Mouse (Mus musculus) stomach, embryonic 14.5 days (tissue): ENCODE measurements around the gene Rab11b. TPM values are rescaled to one million over a fixed set of nuclear protein-coding genes. Genes with fewer than 3 reads are reported as not detected.
"Not testable (repeated sequence)": the region's sequence is repeated elsewhere in the genome, so short reads cannot be mapped to it uniquely, and the experiment has no call there.

Experiments
- ATAC-seq: fragments of 200-750 bp; cut with Nextera tagmentation; 2 replicates; pipeline ENCODE4 v1.8.0; 2017; ENCODE audit warnings: low read depth, moderate TSS enrichment; ENCODE audit not compliant: insufficient number of reproducible peaks, insufficient read depth, low FRiP score
- H3K27ac ChIP-seq: fragments of 300-500 bp; sonication (generic); 2 replicates; pipeline ENCODE4 v1.5.1; 2014; ENCODE audit warnings: mild to moderate bottlenecking, low read length, moderate library complexity, mixed read lengths
- H3K27me3 ChIP-seq: fragments of 300-500 bp; sonication (generic); 2 replicates; pipeline ENCODE4 v1.6.1; 2014; ENCODE audit warnings: low read length, control low read depth, mixed read lengths; ENCODE audit not compliant: control insufficient read depth, insufficient read depth
- H3K36me3 ChIP-seq: fragments of 300-500 bp; sonication (generic); 2 replicates; pipeline ENCODE4 v1.6.1; 2014; ENCODE audit warnings: mild to moderate bottlenecking, control low read depth, low read length, moderate library complexity, mixed read lengths; ENCODE audit not compliant: control insufficient read depth, insufficient read depth
- H3K4me1 ChIP-seq: fragments of 300-500 bp; sonication (generic); 2 replicates; pipeline ENCODE4 v1.6.1; 2014; ENCODE audit warnings: low read length, control low read depth, mixed read lengths; ENCODE audit not compliant: control insufficient read depth, insufficient read depth
- H3K4me2 ChIP-seq: fragments of 300-500 bp; sonication (generic); replicated peaks from 2 replicates; pipeline ENCODE4 v1.6.1; 2014; ENCODE audit warnings: low read depth, low read length, control low read depth
- H3K4me3 ChIP-seq: fragments of 300-500 bp; sonication (generic); 2 replicates; pipeline ENCODE4 v1.5.1; 2014; ENCODE audit warnings: low read depth, low read length, control low read depth
- H3K9ac ChIP-seq: fragments of 300-500 bp; sonication (generic); replicated peaks from 2 replicates; pipeline ENCODE4 v1.6.1; 2014; ENCODE audit warnings: low read depth, mild to moderate bottlenecking, control low read depth, low read length, moderate library complexity, mixed read lengths
- H3K9me3 ChIP-seq: fragments of 300-500 bp; sonication (generic); 2 replicates; pipeline ENCODE4 v1.6.1; 2016; ENCODE audit warnings: low read depth, low read length, control low read depth; ENCODE audit not compliant: control insufficient read depth
- WGBS: fragments of 180-500 bp; shearing (Covaris S2); extraction: QIAGEN DNeasy Blood & Tissue Kit; methylation state at CpG from one replicate; pipeline ENCODE4 v1.1.7; 2014; 5-methylcytosine and 5-hydroxymethylcytosine counted together
- polyA plus RNA-seq: library from polyadenylated mRNA; unstranded; fragments of >200 nt; fragmentation: Nextera tagmentation; extraction: Ambion mirVana; gene quantifications from 2 replicates; pipeline ENCODE4 v1.2.1, GENCODE M21; 2014

Gene Rab11b
- polyA plus RNA-seq, 1 experiment from 2014 or later, result 296 TPM

- no peak overlapping the region for H3K27ac ChIP-seq
Measured at GRCm38 (mm10) chr17:33744686-33745384, 15.5 kb downstream of the Rab11b start.

DNA sequence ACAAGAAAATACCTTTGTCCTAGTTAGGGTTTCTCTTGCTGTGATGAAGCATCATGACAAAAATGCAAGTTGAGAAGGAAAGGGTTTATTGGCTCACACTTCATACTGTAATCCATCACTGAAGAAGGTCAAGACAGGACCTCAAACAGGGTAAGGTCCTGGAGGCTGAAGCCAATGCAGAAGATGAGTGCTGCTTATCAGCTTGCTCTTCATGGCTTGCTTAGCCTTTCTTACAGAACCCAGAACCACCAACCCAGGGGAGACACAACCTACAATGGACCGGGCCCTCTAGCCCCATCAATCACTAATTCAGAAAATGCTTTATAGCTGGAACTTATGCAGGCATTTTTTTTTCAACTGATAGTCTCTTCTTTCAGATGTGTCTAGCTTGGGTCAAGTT, 17.9 kb downstream of the Rab11b start:
- H3K4me2 ChIP-seq, result no peak overlapping the region
- H3K9ac ChIP-seq, result no peak overlapping the region
- peaks cover 11% of the 10 kb centered on the region; the same call in 1 of the 2 replicates for H3K36me3 ChIP-seq
- no peak overlapping the region for H3K4me3 ChIP-seq
- no peak for ATAC-seq
- H3K27me3 ChIP-seq, result no peaks in the 10 kb centered on the region
- H3K27ac ChIP-seq, result no peak overlapping the region
- H3K4me1 ChIP-seq, result no peaks in the 10 kb centered on the region
- 0 out of 2 replicates have a peak, but pooled peaks cover 4% of the 10 kb centered on the region for H3K9me3 ChIP-seq
- 96% methylated on average over 1 of the region's 1 CpGs for WGBS

More at GRCm38 (mm10) chr17:33744686-33745384, 15.5 kb downstream of the Rab11b start:
- H3K4me2 ChIP-seq, result no peak overlapping the region
- 67% methylated on average over 5 of the region's 5 CpGs for WGBS
- H3K4me3 ChIP-seq, result no peak overlapping the region
- no peak for ATAC-seq
- H3K27me3 ChIP-seq, result no peaks in the 10 kb centered on the region
- H3K9me3 ChIP-seq, result 0 out of 2 replicates have a peak, but pooled peaks cover 4% of the 10 kb centered on the region
- H3K9ac ChIP-seq, result no peak overlapping the region
- peaks cover 22% of the 10 kb centered on the region for H3K36me3 ChIP-seq
- H3K4me1 ChIP-seq, result no peaks in the 10 kb centered on the region

DNA sequence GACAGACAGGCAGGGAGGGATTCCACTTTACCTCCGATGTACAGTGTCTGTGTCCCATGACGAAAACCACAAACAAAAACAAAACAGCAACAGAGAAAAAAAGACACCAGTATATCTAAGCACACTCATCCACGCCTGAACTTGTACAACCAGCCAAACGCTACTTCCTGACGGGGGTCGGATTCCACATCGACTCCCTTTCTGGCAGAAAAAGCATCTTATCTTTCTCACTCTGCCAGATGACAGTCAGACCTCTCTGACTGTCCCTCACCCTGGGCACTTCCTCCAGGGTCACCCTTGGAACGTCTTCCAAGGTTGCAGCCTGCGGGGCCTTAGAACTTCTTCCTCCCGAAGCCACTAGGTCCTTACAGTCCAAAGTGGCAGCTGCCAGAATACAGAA, 26.8 kb downstream of the Rab11b start:
- ATAC-seq, H3K27ac ChIP-seq, H3K4me2 ChIP-seq, H3K36me3 ChIP-seq, H3K27me3 ChIP-seq, H3K9me3 ChIP-seq, H3K9ac ChIP-seq, H3K4me1 ChIP-seq, H3K4me3 ChIP-seq: not testable (repeated sequence)
- WGBS, result 73% methylated on average over 10 of the region's 10 CpGs

GRCm38 (mm10) chr17:33732556-33733083, 27.7 kb downstream of the Rab11b start:
- not testable (repeated sequence) for H3K36me3 ChIP-seq, ATAC-seq, H3K4me2 ChIP-seq, H3K27ac ChIP-seq, H3K9me3 ChIP-seq, H3K9ac ChIP-seq, H3K4me1 ChIP-seq, H3K4me3 ChIP-seq, H3K27me3 ChIP-seq
- WGBS, result 64% methylated on average over 9 of the region's 9 CpGs

DNA sequence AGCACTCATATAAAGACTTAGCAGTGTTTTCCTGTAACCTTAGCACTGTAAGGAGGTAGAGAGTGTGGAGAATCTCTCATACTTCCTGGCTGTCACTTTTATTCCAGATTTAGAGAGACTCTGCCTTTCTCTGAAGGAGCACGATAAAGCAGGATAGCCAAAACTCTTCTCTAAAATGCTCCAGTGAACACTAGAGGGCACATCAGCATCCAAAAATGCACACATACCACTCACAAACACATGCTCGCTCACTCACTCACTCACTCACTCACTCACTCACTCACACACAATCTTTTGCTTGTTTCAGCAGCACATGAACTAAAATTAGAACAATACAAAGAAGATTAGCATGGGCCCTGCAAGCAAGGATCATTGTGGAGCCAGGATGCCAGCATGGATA, 31.1 kb downstream of the Rab11b start:
- Histone ChIP-seq H3K4me3 (no peak overlapping the region), H3K9me3 (no peaks in the 10 kb centered on the region), H3K4me2 (no peak overlapping the region), H3K36me3 (no peaks in the 10 kb centered on the region), H3K9ac (no peak overlapping the region), H3K27ac (no peak overlapping the region), H3K27me3 (no peaks in the 10 kb centered on the region), H3K4me1 (no peaks in the 10 kb centered on the region)
- no peak for ATAC-seq
- 63% methylated on average over 2 of the region's 2 CpGs for WGBS

- Histone ChIP-seq H3K36me3 (no peaks in the 10 kb centered on the region), H3K9me3 (no peaks in the 10 kb centered on the region), H3K27me3 (no peaks in the 10 kb centered on the region), H3K4me3 (no peak overlapping the region), H3K4me2 (no peak overlapping the region), H3K4me1 (no peaks in the 10 kb centered on the region), H3K9ac (no peak overlapping the region), H3K27ac (no peak overlapping the region)
- no peak for ATAC-seq
- WGBS, result 70% methylated on average over 2 of the region's 2 CpGs
Measured at GRCm38 (mm10) chr17:33728396-33728795, 31.9 kb downstream of the Rab11b start.

DNA sequence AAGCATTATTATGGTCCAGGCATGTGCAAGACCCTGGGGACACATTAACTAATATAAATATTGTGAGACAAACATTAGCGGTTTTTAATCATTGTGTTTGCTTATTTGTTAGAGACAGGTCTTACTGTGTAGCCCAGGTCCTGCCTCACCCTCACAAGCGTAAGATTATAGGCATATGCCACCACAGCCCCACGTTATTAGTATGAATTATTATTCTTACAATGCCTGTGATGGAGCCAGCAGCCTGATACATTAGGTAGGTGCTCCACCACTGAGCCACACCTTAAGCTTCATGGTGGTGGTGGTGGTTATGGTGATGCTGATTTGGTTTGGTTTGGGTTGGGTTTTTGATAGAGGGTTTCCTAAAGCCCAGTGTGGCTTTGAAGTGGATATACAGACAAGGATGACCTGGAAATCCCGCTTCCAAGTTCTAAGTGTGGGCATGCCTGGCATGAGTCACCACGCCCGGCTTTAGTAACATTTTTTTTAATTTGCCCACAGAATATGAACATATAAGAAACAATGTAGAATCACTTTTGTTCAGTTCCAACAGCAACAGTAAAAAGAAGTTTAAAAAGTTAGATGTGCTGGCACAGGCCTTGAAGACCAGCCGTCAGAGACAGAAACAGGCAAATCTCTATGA, 40.5 kb downstream of the Rab11b start:
- no peak for ATAC-seq
- 88% methylated on average over 7 of the region's 7 CpGs for WGBS

DNA sequence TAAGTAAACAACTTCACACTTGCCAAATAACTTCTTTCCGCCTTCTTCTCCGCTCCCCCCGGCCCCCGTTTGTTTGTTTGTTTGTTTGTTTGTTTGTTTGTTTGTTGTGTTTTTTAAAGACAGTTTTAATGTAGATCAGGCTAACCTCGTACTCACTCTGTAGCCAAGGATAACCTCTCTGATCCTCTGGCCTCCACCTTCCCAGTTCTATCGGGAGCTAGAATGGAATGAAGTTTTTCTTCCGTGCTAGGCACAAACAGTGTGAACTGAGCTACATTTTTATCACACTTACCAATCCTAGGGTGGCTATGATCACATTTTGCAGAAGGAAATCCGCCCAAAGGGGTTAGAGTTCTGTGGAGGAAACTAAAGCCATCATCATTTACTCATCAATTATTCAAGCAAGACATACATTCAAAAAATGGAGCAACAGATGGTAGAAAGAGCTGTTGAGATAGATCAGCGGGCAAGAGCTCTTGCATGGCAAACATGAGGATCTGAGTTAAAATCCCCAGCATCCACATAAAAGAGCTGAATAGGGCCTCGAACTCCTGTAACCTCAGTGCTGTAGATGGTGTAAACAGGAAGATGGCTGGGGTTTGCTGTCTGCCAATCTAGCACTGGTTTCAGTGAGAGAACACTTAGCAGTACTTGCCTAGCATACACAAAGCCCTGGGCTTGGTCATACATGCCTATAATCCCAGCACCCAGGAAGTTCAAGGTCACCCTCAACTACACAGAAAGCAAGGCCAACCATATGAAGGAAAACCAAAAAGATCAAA, 41.2 kb downstream of the Rab11b start:
- 0 out of 2 replicates have a peak, but pooled peaks have one; percentile 4 for ATAC-seq
- no peak overlapping the region for H3K9ac ChIP-seq
- 47% methylated on average over 10 of the region's 10 CpGs for WGBS

More for the DNA sequence above, 40.5 kb downstream of the Rab11b start:
- H3K9me3 ChIP-seq, result no peaks in the 10 kb centered on the region
- no peak overlapping the region for H3K4me3 ChIP-seq
- no peaks in the 10 kb centered on the region for H3K4me1 ChIP-seq
- no peaks in the 10 kb centered on the region for H3K27me3 ChIP-seq
- no peaks in the 10 kb centered on the region for H3K36me3 ChIP-seq
- no peak overlapping the region for H3K4me2 ChIP-seq
- H3K9ac ChIP-seq, result no peak overlapping the region
- no peak overlapping the region for H3K27ac ChIP-seq

More for the DNA sequence above, 41.2 kb downstream of the Rab11b start:
- Histone ChIP-seq H3K9me3 (no peaks in the 10 kb centered on the region), H3K27ac (no peak overlapping the region), H3K36me3 (no peaks in the 10 kb centered on the region), H3K4me2 (no peak overlapping the region; the same call in 1 of the 2 replicates), H3K4me1 (no peaks in the 10 kb centered on the region), H3K27me3 (no peaks in the 10 kb centered on the region), H3K4me3 (peak overlapping the region; percentile 86; the same call in 1 of the 2 replicates)
